Mouse (Mus musculus): ENCODE measurements around the gene Zfp771.

DNA sequence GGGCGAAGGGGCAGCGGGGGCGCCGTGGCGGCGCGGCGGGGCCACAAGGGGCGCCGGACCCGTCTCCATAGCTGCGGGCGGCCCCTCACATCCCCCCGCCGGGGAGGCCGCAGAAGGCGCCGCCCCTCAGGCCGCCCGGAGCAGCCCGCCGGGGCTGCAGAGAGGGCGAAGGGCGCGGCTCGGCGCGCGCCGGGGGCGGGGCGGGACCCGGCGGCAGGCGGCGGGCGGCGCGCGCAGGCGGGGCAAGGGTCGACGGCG is 35.9 kb upstream of the Zfp771 start, which contains the start of gene Tbc1d10b:
- TF ChIP-seq CTCF (IDR thresholded peaks at IDR 0.05; ENCODE audit: low read depth, low read length) (no peak), GATA2 (IDR thresholded peaks at IDR 0.05; ENCODE audit: borderline replicate concordance, low read depth, low read length) (no peak), POLR2AphosphoS5 (IDR thresholded peaks at IDR 0.05; ENCODE audit: insufficient replicate concordance, low read depth, low read length) (no peak), TAL1 (conservative IDR thresholded peaks at IDR 0.05; ENCODE audit: low read depth, low read length) (no peak), GATA1 (IDR thresholded peaks at IDR 0.05; ENCODE audit: borderline replicate concordance, low read length) (no peak)

Data from G1E (cell line).